Mouse (Mus musculus): ENCODE results near the gene Zc3h4.

- TF ChIP-seq CTCF (IDR thresholded peaks at IDR 0.05; ENCODE audit: low read depth), result peak; percentile 85
- no peak for TF ChIP-seq EP300 (IDR thresholded peaks at IDR 0.05; ENCODE audit: low read depth)
Measured at GRCm38 (mm10) chr7:16426129-16426729, 25.5 kb downstream of the Zc3h4 start.

Measured in heart, postnatal 0 days (tissue).